In genomic region chr3:149705322-149705721, GRCm38 (mm10) we compare ENCODE assay signal across 15 mouse cellular contexts.
DNase-seq lines count a peak whose midpoint lies in the region; ATAC-seq and TF ChIP-seq lines count a peak whose summit lies in the region.
"Had no signal": no experiment of that assay in that cellular context is flagged by ENCODE, and none has a peak within 500 bp of the region (broad histone marks: within the 10 kb centered on the region; RNA-seq: fewer than 3 reads in every experiment).

No protein-coding gene starts in this region.

- 0 out of 2 replicates have a peak, but pooled peaks have one; percentile 30 for ATAC-seq in midbrain, embryonic 12.5 days (ENCODE audit: low FRiP score, low read depth)
- peak; percentile 52; the same call in 1 of the 2 replicates for ATAC-seq in forebrain, embryonic 14.5 days
- 0 out of 2 replicates have a peak, but pooled peaks have one; percentile 24 for ATAC-seq in hindbrain, embryonic 16.5 days
- ATAC-seq in activated CD4-positive, CD25-positive, alpha-beta regulatory T cell, adult 4 months: no peak
- ATAC-seq: Patski had no signal

- no peaks in the 10 kb centered on the region for H3K27me3 ChIP-seq in kidney, adult 2 months (replicated peaks; ENCODE audit: control insufficient read depth, insufficient read depth, low read length)
- H3K27me3 ChIP-seq in midbrain, embryonic 12.5 days: no peaks in the 10 kb centered on the region
- H3K27me3 ChIP-seq in midbrain, embryonic 10.5 days (ENCODE audit: low read depth, poor library complexity, severe bottlenecking): no peaks in the 10 kb centered on the region
- H3K27me3 ChIP-seq in forebrain, embryonic 14.5 days (replicated peaks; ENCODE audit: control insufficient read depth, insufficient read depth, low read length): no peaks in the 10 kb centered on the region
- no peaks in the 10 kb centered on the region for H3K27me3 ChIP-seq in hindbrain, embryonic 16.5 days (replicated peaks; ENCODE audit: control insufficient read depth, insufficient read depth, low read length)
- H3K27me3 ChIP-seq: CH12.LX; heart, embryonic 15.5 days; intestine, embryonic 15.5 days; liver, embryonic 15.5 days; Patski had no signal

- no peaks in the 10 kb centered on the region for H3K36me3 ChIP-seq in kidney, adult 2 months (ENCODE audit: control insufficient read depth, insufficient read depth, low read length)
- no peaks in the 10 kb centered on the region for H3K36me3 ChIP-seq in midbrain, embryonic 12.5 days
- no peaks in the 10 kb centered on the region for H3K36me3 ChIP-seq in midbrain, embryonic 10.5 days
- H3K36me3 ChIP-seq in forebrain, embryonic 14.5 days (ENCODE audit: control insufficient read depth, insufficient read depth, low read length): no peaks in the 10 kb centered on the region
- H3K36me3 ChIP-seq in hindbrain, embryonic 16.5 days (ENCODE audit: control insufficient read depth, insufficient read depth, low read length): no peaks in the 10 kb centered on the region
- H3K36me3 ChIP-seq: heart, embryonic 15.5 days; intestine, embryonic 15.5 days; liver, embryonic 15.5 days had no signal

- no peak for DNase-seq in kidney, adult 2 months
- DNase-seq in kidney, postnatal 14 days: no peak
- DNase-seq in midbrain, embryonic 10.5 days (ENCODE audit: low spot score): no peak
- DNase-seq in forebrain, embryonic 14.5 days (ENCODE audit: low spot score): no peak
- DNase-seq in thymus, postnatal 14 days: no peak
- DNase-seq: adrenal gland, adult 2 months; gastrocnemius, postnatal 25 days had no signal

- no peak overlapping the region for H3K4me2 ChIP-seq in midbrain, embryonic 12.5 days (replicated peaks)
- H3K4me2 ChIP-seq in forebrain, embryonic 14.5 days (ENCODE audit: low read length): peak overlapping the region; percentile 35
- H3K4me2 ChIP-seq in hindbrain, embryonic 16.5 days (ENCODE audit: low read length): peak overlapping the region; percentile 25
- H3K4me2 ChIP-seq: heart, embryonic 15.5 days; intestine, embryonic 15.5 days; liver, embryonic 15.5 days had no signal

- H3K27ac ChIP-seq in kidney, adult 2 months (ENCODE audit: insufficient read depth, low read depth, low read length): no peak overlapping the region
- H3K27ac ChIP-seq in midbrain, embryonic 12.5 days (replicated peaks): no peak overlapping the region
- H3K27ac ChIP-seq in midbrain, embryonic 10.5 days (replicated peaks): no peak overlapping the region
- H3K27ac ChIP-seq in forebrain, embryonic 14.5 days (ENCODE audit: low read depth, low read length): no peak overlapping the region
- no peak overlapping the region for H3K27ac ChIP-seq in hindbrain, embryonic 16.5 days (ENCODE audit: low read depth, low read length)
- H3K27ac ChIP-seq: heart, embryonic 15.5 days; intestine, embryonic 15.5 days; liver, embryonic 15.5 days had no signal

- no peak for TF ChIP-seq POLR2A in kidney, adult 2 months (IDR thresholded peaks at IDR 0.05; ENCODE audit: low read depth, low read length)

- no peak for TF ChIP-seq CTCF in kidney, adult 2 months (conservative IDR thresholded peaks at IDR 0.05; ENCODE audit: insufficient read depth, insufficient read length, low read depth, low read length)

- 34% methylated on average over 12 of the region's 12 CpGs for WGBS in kidney, adult 2 months
- WGBS in midbrain, embryonic 12.5 days: 85% methylated on average over 12 of the region's 12 CpGs
- 93% methylated on average over 12 of the region's 12 CpGs for WGBS in midbrain, embryonic 10.5 days
- WGBS in forebrain, embryonic 14.5 days: 74% methylated on average over 12 of the region's 12 CpGs
- 68% methylated on average over 12 of the region's 12 CpGs for WGBS in hindbrain, embryonic 16.5 days

- H3K4me3 ChIP-seq in kidney, adult 2 months (ENCODE audit: insufficient read depth, low read depth, low read length): peak overlapping the region; percentile 28; the same call in 1 of the 2 replicates
- no peak overlapping the region for H3K4me3 ChIP-seq in midbrain, embryonic 12.5 days
- H3K4me3 ChIP-seq in midbrain, embryonic 10.5 days: no peak overlapping the region
- peak overlapping the region; percentile 13; the same call in 1 of the 2 replicates for H3K4me3 ChIP-seq in forebrain, embryonic 14.5 days (ENCODE audit: low read depth, low read length)
- peak overlapping the region; percentile 2; the same call in 1 of the 2 replicates for H3K4me3 ChIP-seq in hindbrain, embryonic 16.5 days (ENCODE audit: low read length)
- H3K4me3 ChIP-seq: heart, embryonic 15.5 days; intestine, embryonic 15.5 days; liver, embryonic 15.5 days had no signal

- H3K4me1 ChIP-seq in kidney, adult 2 months (ENCODE audit: control insufficient read depth, insufficient read depth, low read length): no peaks in the 10 kb centered on the region
- H3K4me1 ChIP-seq in midbrain, embryonic 12.5 days: 0 out of 2 replicates have a peak, but pooled peaks cover 2% of the 10 kb centered on the region
- no peaks in the 10 kb centered on the region for H3K4me1 ChIP-seq in midbrain, embryonic 10.5 days
- H3K4me1 ChIP-seq in forebrain, embryonic 14.5 days (ENCODE audit: control insufficient read depth, insufficient read depth, low read length): no peaks in the 10 kb centered on the region
- no peaks in the 10 kb centered on the region for H3K4me1 ChIP-seq in hindbrain, embryonic 16.5 days (ENCODE audit: control insufficient read depth, insufficient read depth, low read depth, low read length)
- H3K4me1 ChIP-seq: heart, embryonic 15.5 days; intestine, embryonic 15.5 days; liver, embryonic 15.5 days had no signal

- no peaks in the 10 kb centered on the region for H3K9me3 ChIP-seq in midbrain, embryonic 12.5 days
- no peaks in the 10 kb centered on the region for H3K9me3 ChIP-seq in midbrain, embryonic 10.5 days (replicated peaks)
- H3K9me3 ChIP-seq in forebrain, embryonic 14.5 days (replicated peaks; ENCODE audit: control insufficient read depth, low read length): no peaks in the 10 kb centered on the region
- no peaks in the 10 kb centered on the region for H3K9me3 ChIP-seq in hindbrain, embryonic 16.5 days (ENCODE audit: control insufficient read depth, low read length)
- H3K9me3 ChIP-seq: heart, embryonic 15.5 days; intestine, embryonic 15.5 days; liver, embryonic 15.5 days had no signal

- H3K9ac ChIP-seq in midbrain, embryonic 12.5 days (replicated peaks): no peak overlapping the region
- H3K9ac ChIP-seq in forebrain, embryonic 14.5 days (ENCODE audit: low read length): no peak overlapping the region
- no peak overlapping the region for H3K9ac ChIP-seq in hindbrain, embryonic 16.5 days (ENCODE audit: low read depth, low read length)
- H3K9ac ChIP-seq: heart, embryonic 15.5 days; intestine, embryonic 15.5 days; liver, embryonic 15.5 days had no signal

Comparison
In these comparisons a context has a peak if more than half of its experiments do, and no peak if none do; other contexts are left out.
1. H3K4me3 ChIP-seq: peak in kidney, adult 2 months (single experiment), forebrain, embryonic 14.5 days (single experiment) and hindbrain, embryonic 16.5 days (single experiment); none in midbrain, embryonic 12.5 days (single experiment) and midbrain, embryonic 10.5 days (single experiment).